Mouse (Mus musculus) bone marrow, adult 2 months (tissue): ENCODE results near the gene Pten.

ENCODE experiments used
- CTCF ChIP-seq: fragments of 200-500 bp; IDR thresholded peaks from 2 replicates; pipeline ENCODE4 v1.5.1; 2011; ENCODE audit warnings: low read length, control low read depth; ENCODE audit not compliant: control insufficient read depth, insufficient read depth
- POLR2A ChIP-seq: fragments of 200-500 bp; IDR thresholded peaks from 2 replicates; pipeline ENCODE4 v1.6.1; 2011; ENCODE audit warnings: low read depth, mild to moderate bottlenecking, control low read depth, low read length, borderline replicate concordance; ENCODE audit not compliant: control insufficient read depth

GRCm38 (mm10) chr19:32739686-32740085 lies 17.6 kb upstream of the Pten start, which contains the start of gene Atad1:
- TF ChIP-seq POLR2A (no peak), CTCF (no peak)
